Mouse (Mus musculus) embryonic facial prominence, embryonic 12.5 days (tissue): ENCODE measurements at regions not wholly inside any gene's neighbourhood (a gene's known extent, or its start where the extent isn't known, plus 50 kb on each side); places are given as distances from the start of the nearest gene placed in this dataset.

ENCODE experiments used
- ATAC-seq: fragments of 200-750 bp; cut with Nextera tagmentation; 2 replicates; pipeline ENCODE4 v1.8.0; 2017; ENCODE audit not compliant: insufficient number of reproducible peaks, insufficient read depth, low FRiP score, low TSS enrichment
- H3K27ac ChIP-seq: fragments of 300-500 bp; sonication (generic); 2 replicates; pipeline ENCODE4 v1.5.1; 2016; ENCODE audit warnings: mild to moderate bottlenecking
- H3K27me3 ChIP-seq: fragments of 300-500 bp; sonication (generic); 2 replicates; pipeline ENCODE4 v1.6.1; 2016; ENCODE audit warnings: mild to moderate bottlenecking, moderate library complexity
- H3K36me3 ChIP-seq: fragments of 300-500 bp; sonication (generic); 2 replicates; pipeline ENCODE4 v1.6.1; 2016; ENCODE audit warnings: mild to moderate bottlenecking
- H3K4me1 ChIP-seq: fragments of 300-500 bp; sonication (generic); 2 replicates; pipeline ENCODE4 v1.6.1; 2016
- H3K4me2 ChIP-seq: fragments of 300-500 bp; sonication (generic); replicated peaks from 2 replicates; pipeline ENCODE4 v1.6.1; 2016; ENCODE audit warnings: mild to moderate bottlenecking, moderate library complexity
- H3K4me3 ChIP-seq: fragments of 300-500 bp; sonication (generic); 2 replicates; pipeline ENCODE4 v1.5.1; 2016; ENCODE audit warnings: mild to moderate bottlenecking
- H3K9ac ChIP-seq: fragments of 300-500 bp; sonication (generic); 2 replicates; pipeline ENCODE4 v1.6.1; 2016; ENCODE audit warnings: mild to moderate bottlenecking, moderate library complexity
- H3K9me3 ChIP-seq: fragments of 300-500 bp; sonication (generic); 2 replicates; pipeline ENCODE4 v1.6.1; 2016; ENCODE audit warnings: mild to moderate bottlenecking, moderate library complexity
- WGBS: fragments of 180-500 bp; shearing (Covaris S2); methylation state at CpG from one replicate; pipeline ENCODE4 v1.1.7; 2016; 5-methylcytosine and 5-hydroxymethylcytosine counted together

- Histone ChIP-seq H3K9me3 (no peaks in the 10 kb centered on the region), H3K4me1 (peaks cover 11% of the 10 kb centered on the region; the same call in 1 of the 2 replicates), H3K27me3 (no peaks in the 10 kb centered on the region), H3K27ac (no peak overlapping the region), H3K36me3 (no peaks in the 10 kb centered on the region), H3K4me3 (no peak overlapping the region), H3K4me2 (no peak overlapping the region), H3K9ac (no peak overlapping the region)
- 28% methylated on average over 3 of the region's 3 CpGs for WGBS
- ATAC-seq = 0 out of 2 replicates have a peak, but pooled peaks have one; percentile 22
Measured at GRCm38 (mm10) chr5:99165807-99166360, 128.7 kb upstream of the Prkg2 start.

- Histone ChIP-seq H3K4me3 (no peak overlapping the region), H3K36me3 (no peaks in the 10 kb centered on the region), H3K9ac (no peak overlapping the region), H3K9me3 (no peaks in the 10 kb centered on the region), H3K4me1 (0 out of 2 replicates have a peak, but pooled peaks cover 4% of the 10 kb centered on the region), H3K4me2 (no peak overlapping the region), H3K27ac (no peak overlapping the region), H3K27me3 (no peaks in the 10 kb centered on the region)
- WGBS = 0% methylated on average over 1 of the region's 1 CpGs
- ATAC-seq = no peak
Measured at GRCm38 (mm10) chr5:99157973-99158372, 120.8 kb upstream of the Prkg2 start.

GRCm38 (mm10) chr5:99153269-99153850 is 116.2 kb upstream of the Prkg2 start:
- Histone ChIP-seq H3K4me2 (no peak overlapping the region), H3K9me3 (no peaks in the 10 kb centered on the region), H3K27ac (no peak overlapping the region), H3K9ac (no peak overlapping the region), H3K4me3 (no peak overlapping the region), H3K4me1 (no peaks in the 10 kb centered on the region), H3K36me3 (no peaks in the 10 kb centered on the region), H3K27me3 (no peaks in the 10 kb centered on the region)
- ATAC-seq = no peak
- WGBS = 70% methylated on average over 2 of the region's 2 CpGs

- Histone ChIP-seq H3K9me3 (no peaks in the 10 kb centered on the region), H3K36me3 (no peaks in the 10 kb centered on the region), H3K27me3 (no peaks in the 10 kb centered on the region), H3K4me3 (no peak overlapping the region), H3K9ac (no peak overlapping the region), H3K4me1 (no peaks in the 10 kb centered on the region), H3K4me2 (no peak overlapping the region), H3K27ac (no peak overlapping the region)
- 89% methylated on average over 4 of the region's 4 CpGs for WGBS
- no peak for ATAC-seq
Measured at GRCm38 (mm10) chr5:99152299-99152698, 115.1 kb upstream of the Prkg2 start.

GRCm38 (mm10) chr5:99149904-99150303 is 112.8 kb upstream of the Prkg2 start:
- H3K4me3 ChIP-seq = no peak overlapping the region
- WGBS = 20% methylated on average over 1 of the region's 1 CpGs
- no peaks in the 10 kb centered on the region for H3K36me3 ChIP-seq
- H3K4me1 ChIP-seq = no peaks in the 10 kb centered on the region
- no peak overlapping the region for H3K9ac ChIP-seq
- no peaks in the 10 kb centered on the region for H3K9me3 ChIP-seq
- no peak for ATAC-seq
- H3K27me3 ChIP-seq = no peaks in the 10 kb centered on the region
- H3K27ac ChIP-seq = no peak overlapping the region
- no peak overlapping the region for H3K4me2 ChIP-seq

- no peak overlapping the region for H3K4me2 ChIP-seq
- H3K9ac ChIP-seq = no peak overlapping the region
- H3K27ac ChIP-seq = no peak overlapping the region
- ATAC-seq = no peak
- H3K9me3 ChIP-seq = no peaks in the 10 kb centered on the region
- no peaks in the 10 kb centered on the region for H3K36me3 ChIP-seq
- no peaks in the 10 kb centered on the region for H3K27me3 ChIP-seq
- H3K4me3 ChIP-seq = no peak overlapping the region
- no peaks in the 10 kb centered on the region for H3K4me1 ChIP-seq
- WGBS = 78% methylated on average over 2 of the region's 2 CpGs
Measured at GRCm38 (mm10) chr5:99132670-99133069, 95.5 kb upstream of the Prkg2 start.

- H3K36me3 ChIP-seq = no peaks in the 10 kb centered on the region
- H3K27ac ChIP-seq = no peak overlapping the region
- 61% methylated on average over 6 of the region's 6 CpGs for WGBS
- H3K4me2 ChIP-seq = no peak overlapping the region
- H3K4me3 ChIP-seq = no peak overlapping the region
- no peaks in the 10 kb centered on the region for H3K27me3 ChIP-seq
- H3K9me3 ChIP-seq = no peaks in the 10 kb centered on the region
- no peak overlapping the region for H3K9ac ChIP-seq
- no peaks in the 10 kb centered on the region for H3K4me1 ChIP-seq
- ATAC-seq = no peak
Measured at GRCm38 (mm10) chr5:99128628-99129027, 91.5 kb upstream of the Prkg2 start.

GRCm38 (mm10) chr5:99125418-99125817 is 88.3 kb upstream of the Prkg2 start:
- 84% methylated on average over 3 of the region's 3 CpGs for WGBS
- Histone ChIP-seq H3K9ac (no peak overlapping the region), H3K27ac (no peak overlapping the region), H3K4me3 (no peak overlapping the region), H3K27me3 (no peaks in the 10 kb centered on the region), H3K4me2 (no peak overlapping the region), H3K4me1 (no peaks in the 10 kb centered on the region), H3K9me3 (no peaks in the 10 kb centered on the region), H3K36me3 (no peaks in the 10 kb centered on the region)
- ATAC-seq = no peak

GRCm38 (mm10) chr5:99111755-99112154 is 74.6 kb upstream of the Prkg2 start:
- no peak for ATAC-seq
- Histone ChIP-seq H3K9ac (no peak overlapping the region), H3K4me3 (no peak overlapping the region), H3K36me3 (no peaks in the 10 kb centered on the region), H3K4me1 (0 out of 2 replicates have a peak, but pooled peaks cover 3% of the 10 kb centered on the region), H3K27me3 (no peaks in the 10 kb centered on the region), H3K9me3 (no peaks in the 10 kb centered on the region), H3K27ac (no peak overlapping the region), H3K4me2 (no peak overlapping the region)
- 76% methylated on average over 4 of the region's 4 CpGs for WGBS

GRCm38 (mm10) chr5:99111235-99111634 is 74.1 kb upstream of the Prkg2 start:
- H3K4me2 ChIP-seq = no peak overlapping the region
- 0 out of 2 replicates have a peak, but pooled peaks cover 3% of the 10 kb centered on the region for H3K4me1 ChIP-seq
- H3K9ac ChIP-seq = no peak overlapping the region
- WGBS = 40% methylated on average over 4 of the region's 4 CpGs
- H3K4me3 ChIP-seq = no peak overlapping the region
- no peak for ATAC-seq
- H3K27ac ChIP-seq = 0 out of 2 replicates have a peak overlapping the region, but pooled peaks have one; percentile 3
- no peaks in the 10 kb centered on the region for H3K36me3 ChIP-seq
- no peaks in the 10 kb centered on the region for H3K27me3 ChIP-seq
- H3K9me3 ChIP-seq = no peaks in the 10 kb centered on the region

GRCm38 (mm10) chr5:99099727-99100116 is 62.6 kb upstream of the Prkg2 start:
- Histone ChIP-seq H3K9me3 (no peaks in the 10 kb centered on the region), H3K27me3 (no peaks in the 10 kb centered on the region), H3K4me2 (no peak overlapping the region), H3K9ac (no peak overlapping the region), H3K4me3 (no peak overlapping the region), H3K27ac (no peak overlapping the region), H3K4me1 (no peaks in the 10 kb centered on the region), H3K36me3 (no peaks in the 10 kb centered on the region)
- 87% methylated on average over 6 of the region's 6 CpGs for WGBS
- no peak for ATAC-seq

GRCm38 (mm10) chr5:99099014-99099726 is 62.0 kb upstream of the Prkg2 start:
- 95% methylated on average over 7 of the region's 7 CpGs for WGBS
- no peaks in the 10 kb centered on the region for H3K4me1 ChIP-seq
- no peaks in the 10 kb centered on the region for H3K36me3 ChIP-seq
- H3K9me3 ChIP-seq = no peaks in the 10 kb centered on the region
- no peak for ATAC-seq
- H3K27me3 ChIP-seq = no peaks in the 10 kb centered on the region
- H3K4me2 ChIP-seq = no peak overlapping the region
- no peak overlapping the region for H3K27ac ChIP-seq
- H3K4me3 ChIP-seq = no peak overlapping the region
- no peak overlapping the region for H3K9ac ChIP-seq
